Mouse (Mus musculus): ENCODE measurements around the gene Ppil1.
"Not testable (repeated sequence)": the region's sequence is repeated elsewhere in the genome, so short reads cannot be mapped to it uniquely, and the experiment has no call there.

Ppil1 gene

DNA sequence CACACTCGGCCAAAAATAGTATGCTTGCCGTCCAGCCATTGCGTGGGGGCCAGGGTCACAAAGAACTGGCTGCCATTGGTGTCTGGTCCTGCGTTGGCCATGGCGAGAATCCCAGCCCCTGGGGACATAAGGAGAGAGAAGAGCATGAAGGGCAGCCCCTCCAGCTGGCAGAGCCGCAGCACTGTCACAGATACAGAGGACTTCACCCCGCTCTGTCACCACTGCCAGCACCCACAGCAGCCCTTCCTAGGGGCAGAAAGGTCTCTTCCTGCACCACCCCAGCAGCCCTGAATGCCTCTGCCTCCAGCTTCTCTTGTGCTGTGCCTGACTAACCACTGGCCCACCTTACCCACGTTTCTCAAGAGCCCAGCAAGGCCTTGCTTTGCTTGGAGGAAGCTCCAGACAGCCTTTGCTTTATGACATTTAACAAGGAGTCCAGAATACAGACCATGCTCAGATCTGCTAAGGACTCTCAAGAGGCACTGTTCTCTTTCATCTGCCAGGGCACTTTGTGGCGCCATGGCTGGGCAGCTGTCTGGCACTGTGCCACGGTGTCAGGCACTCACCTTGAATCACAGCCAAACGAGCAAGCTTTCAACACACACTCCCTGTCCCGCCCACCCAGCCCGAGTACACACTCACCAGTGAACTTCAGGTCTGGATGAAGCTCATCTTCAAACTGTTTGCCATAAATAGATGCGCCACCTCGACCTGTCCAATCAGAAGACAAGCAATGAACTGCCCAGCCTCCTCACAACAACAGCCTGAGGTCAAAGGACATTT lies 12.2 kb downstream of the Ppil1 start:
- DNase-seq (ENCODE audit: low spot score in 2 of 2): no peak

DNA sequence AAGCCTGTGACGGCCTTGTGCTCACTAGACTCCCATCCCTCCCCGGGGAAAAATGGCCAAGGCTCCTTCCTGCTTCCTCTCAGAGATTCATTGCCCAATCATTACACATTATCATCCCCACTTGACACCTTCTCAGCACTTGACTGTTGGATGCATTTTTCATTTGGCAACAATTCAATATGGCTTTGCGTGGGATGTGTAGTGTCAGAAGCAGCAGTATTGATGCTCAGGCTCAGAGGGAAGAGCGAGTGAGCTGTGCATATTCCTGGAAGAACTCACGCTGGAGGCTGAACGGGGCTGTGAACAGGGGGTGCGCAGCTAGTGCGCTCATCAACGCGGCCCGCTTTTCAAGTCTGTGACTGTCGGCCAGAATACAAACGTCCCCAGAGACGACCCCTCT lies 13.0 kb downstream of the Ppil1 start:
- not testable (repeated sequence) for DNase-seq (ENCODE audit: low spot score in 2 of 2)

DNA sequence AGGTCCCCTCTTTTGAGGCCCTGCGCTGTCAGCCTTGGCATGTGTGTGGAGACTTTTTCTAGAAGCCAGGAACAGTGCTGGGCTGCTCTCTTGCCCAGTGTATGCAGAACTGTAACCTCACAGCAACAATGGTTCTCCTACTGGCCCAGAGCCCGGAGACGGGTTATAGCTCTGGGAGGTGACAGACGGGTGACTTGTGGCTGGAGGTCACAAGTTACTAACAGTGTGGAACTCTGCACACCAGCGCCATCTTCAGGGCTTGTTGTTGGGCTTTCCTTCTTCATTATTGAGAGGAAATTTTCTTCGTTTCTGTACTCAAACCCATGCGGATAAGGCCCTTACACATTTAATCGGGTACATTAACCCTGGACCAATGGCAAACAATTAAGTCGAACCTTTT lies 14.5 kb downstream of the Ppil1 start:
- DNase-seq (ENCODE audit: low spot score in 2 of 2): no peak

DNA sequence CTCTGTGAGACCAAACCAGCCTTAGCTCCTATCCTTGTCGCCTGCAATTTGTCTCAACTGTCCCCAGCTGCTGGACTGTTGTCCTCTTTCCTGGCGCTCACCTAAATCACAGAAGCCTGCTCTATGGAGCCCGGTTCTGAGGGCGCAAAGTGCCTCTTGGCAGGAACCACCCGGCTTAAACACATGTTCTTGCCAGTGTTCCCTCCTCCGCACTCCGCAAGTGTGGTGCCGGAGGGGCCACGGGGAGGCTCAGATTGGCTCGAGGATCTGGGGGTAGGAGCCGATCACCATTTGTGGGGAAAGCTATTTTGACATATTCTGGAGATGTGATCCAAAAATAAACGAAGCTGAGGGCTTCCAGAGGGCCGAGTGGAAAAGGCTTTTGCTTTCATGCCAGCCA lies 16.1 kb downstream of the Ppil1 start:
- DNase-seq (ENCODE audit: low spot score in 2 of 2): no peak

DNA sequence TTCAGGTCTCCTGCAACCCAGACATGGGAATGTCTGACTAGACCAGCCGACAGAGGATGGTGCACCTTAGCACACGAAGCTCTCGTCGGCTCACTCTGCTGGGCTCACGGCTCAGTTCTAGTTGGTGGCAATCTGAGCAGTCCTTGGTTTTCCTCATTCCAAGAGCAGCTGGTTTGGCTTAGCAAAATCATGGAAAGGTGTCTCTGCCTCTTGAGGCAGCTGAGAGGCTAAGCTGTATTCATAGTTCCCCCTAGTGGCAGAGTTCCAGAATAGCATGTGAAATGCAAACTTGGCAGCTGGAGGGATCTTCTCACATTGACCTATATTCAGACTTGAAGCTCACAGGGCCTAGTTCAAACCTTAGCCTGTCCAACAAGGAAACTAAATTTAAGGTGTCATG lies 17.4 kb downstream of the Ppil1 start:
- no peak for DNase-seq (ENCODE audit: low spot score in 2 of 2)

DNA sequence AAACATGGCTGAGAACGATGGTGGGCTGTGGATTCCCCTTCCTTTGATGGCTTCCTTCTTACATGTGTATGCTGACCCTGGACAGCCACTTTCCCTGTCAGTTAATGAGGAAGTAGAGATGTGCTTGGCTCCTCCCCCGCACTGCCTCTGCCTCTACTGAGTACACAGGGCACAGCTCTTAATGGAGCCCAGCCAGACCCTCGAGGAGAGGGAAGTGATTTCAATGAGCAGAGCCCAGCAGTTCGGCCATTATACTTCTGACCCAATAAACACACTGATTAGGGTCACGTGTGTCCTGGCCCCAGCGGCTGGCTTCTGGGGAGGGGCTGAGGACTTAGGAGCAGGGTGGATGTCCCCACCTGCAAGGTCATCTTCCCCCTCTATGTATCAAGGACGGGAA lies 18.3 kb downstream of the Ppil1 start:
- no peak for DNase-seq (ENCODE audit: low spot score in 2 of 2)

DNA sequence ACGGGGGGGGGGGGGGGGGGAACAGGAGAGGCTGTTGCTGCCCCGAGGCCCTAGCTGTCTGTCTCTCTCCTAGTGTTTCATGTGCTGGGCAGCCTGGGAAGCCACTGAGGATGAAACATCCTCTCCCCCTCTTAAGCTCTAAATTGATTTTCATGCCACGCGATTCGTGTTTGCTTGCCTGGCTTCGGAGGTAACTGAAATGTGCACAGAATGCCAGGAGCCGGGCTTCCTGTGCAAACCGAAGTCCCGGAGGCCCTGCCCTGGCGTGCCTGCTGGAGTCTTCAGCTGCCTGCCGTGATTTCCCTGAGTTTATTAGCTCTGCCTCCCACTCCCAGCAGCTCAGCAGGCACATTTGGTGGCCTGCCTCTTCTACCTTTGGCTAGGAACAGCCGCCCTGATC lies 19.1 kb downstream of the Ppil1 start:
- DNase-seq (ENCODE audit: low spot score in 2 of 2): no peak

DNA sequence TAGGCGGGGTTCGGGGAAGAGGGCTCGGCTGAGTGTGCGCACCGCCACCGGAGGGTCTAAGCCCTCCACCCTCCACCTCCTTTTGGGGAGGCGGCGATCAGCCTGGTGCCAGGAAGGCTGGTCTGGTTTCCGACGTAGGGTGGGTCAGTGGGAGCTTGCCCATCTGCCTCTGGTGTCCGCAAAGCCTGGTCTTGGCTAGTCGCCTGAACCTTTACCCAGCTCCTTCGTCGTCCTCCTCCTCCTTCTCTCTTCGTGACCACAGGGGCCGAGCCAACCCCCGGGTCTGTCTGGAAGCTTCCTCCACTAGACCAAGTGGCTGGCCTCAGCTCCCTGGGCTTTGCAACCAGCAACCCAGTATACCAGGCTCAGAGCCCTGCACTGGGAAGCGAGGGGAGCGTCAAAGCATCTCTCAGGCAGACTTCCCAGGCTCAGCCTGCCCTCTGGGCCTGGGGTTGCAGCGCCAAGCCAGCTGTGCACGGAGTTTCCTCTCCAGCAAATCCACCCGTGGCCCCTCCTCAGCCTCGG lies 25.5 kb downstream of the Ppil1 start:
- no peak for DNase-seq (ENCODE audit: low spot score in 2 of 2)

DNA sequence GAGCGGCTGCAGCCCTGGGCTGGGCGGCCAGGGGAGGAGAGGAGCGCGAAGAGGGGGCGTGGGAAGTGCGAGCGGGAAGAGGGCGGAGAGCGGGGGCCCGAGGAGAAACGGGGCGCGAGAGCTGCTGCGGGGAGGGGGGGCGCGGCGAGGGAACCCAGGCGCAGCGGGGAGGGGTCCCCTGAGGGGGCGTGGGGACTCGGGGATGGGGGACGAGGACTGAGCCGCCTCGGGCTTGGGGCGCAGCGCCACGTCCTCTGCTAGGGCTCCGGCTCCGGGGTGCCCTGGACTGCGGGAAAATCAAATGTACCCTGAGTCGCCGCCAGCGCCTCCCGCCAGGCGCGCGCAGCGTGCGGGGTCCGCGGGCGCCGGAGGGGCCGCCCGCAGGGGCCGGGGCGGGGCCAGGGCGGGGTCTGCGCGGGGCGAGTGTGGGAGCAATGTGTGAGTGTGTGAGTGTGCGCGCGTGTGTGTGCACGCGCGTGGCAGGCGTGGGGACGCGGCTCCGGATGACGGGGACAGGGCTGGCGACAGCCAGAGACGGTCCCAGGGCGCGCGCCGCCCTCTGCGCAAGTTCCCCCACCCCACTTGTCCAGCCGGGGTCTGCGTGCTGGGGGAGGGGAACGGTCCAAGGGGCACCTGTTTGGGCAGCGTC lies 26.1 kb downstream of the Ppil1 start, which contains the start of gene Cpne5:
Gene Cpne5, minus strand, starts transcription at position 396 of the 649 bp plus-strand sequence.
- DNase-seq (ENCODE audit: low spot score in 2 of 2): no peak

DNA sequence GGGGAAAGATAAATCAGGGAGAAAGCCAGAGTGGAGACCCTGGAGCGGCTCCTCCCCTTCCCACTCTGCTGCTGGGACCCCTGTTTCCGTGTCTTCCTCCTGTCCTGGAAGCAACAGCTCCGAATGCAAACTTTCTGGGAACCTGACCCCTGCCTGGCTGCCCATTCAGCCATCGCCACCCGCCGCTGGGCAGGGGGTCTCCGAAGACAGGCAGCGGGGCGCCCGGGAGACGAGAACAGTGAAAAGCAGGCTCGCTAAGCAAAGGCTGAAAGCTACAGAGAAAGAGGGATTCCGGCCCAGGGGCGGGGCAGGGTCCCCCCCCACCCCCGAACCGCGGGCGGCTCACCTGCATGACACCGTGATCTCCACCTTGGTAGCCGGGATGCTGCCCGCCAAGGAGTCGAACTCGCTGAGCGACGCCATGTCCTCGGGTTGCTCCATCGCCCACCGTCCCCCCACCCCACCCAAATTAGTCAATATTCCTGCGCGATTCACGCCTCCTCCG lies 26.7 kb downstream of the Ppil1 start:
- no peak for DNase-seq (ENCODE audit: low spot score in 2 of 2)

DNA sequence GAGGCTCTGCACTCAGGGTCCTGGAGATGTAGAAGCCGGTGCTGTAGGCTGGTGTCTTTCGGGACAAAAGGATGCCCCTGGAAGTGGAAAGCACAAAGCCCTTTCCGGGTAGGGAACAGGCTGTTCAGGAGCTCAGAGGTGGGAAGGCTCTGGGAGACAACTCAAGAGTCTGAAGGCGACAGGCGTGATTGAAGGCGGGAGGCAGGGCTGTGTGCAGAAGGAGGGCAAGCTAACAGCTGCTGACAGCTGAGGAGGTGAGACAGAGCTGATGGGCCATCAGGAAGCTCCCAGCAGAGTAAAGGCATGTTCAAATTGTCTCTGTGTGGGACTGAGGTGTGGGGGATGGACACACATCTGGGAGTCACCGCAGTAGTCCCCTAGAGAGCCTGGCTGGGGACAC lies 27.9 kb downstream of the Ppil1 start:
- no peak for DNase-seq (ENCODE audit: low spot score in 2 of 2)

DNA sequence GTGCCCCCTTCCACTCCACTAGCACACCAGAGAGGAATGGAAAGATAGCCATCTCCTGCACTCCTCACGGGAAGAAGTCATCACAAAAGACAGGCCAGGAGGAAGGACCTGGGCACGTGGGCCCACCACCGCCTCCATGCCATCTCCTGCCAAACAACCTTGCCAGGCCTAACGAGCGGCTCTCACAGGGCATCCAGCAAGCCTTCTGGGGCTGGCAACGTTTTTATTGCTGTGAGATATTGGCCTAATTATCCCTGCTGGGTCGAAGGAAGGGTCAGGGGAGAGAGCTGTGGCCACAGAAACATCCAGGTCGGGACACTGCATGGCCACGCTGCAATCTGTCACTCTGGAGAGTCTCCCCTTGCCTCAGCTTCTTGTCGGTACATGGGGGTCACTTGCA lies 32.9 kb downstream of the Ppil1 start:
- DNase-seq (ENCODE audit: low spot score in 2 of 2): no peak

DNA sequence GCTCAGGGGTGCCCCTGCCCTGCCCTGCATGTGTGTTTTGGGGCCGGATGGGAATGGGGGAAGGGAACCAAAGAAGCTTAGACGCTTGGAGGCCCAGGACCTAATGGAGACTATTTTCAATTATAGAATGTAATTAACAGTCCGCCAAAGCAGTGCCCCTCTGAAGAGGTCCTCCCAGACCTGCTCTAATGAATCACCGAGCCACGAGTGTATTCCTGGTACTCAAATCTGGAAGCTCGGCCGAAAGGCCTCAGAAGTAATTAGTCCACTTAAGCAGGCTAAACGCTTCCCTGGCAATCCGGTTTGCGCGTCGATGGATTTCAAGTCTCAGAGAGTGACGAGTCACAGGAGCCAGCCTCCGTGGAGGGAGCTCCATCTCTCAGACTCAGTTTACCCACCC lies 43.4 kb downstream of the Ppil1 start:
- no peak for DNase-seq (ENCODE audit: low spot score in 2 of 2)

DNA sequence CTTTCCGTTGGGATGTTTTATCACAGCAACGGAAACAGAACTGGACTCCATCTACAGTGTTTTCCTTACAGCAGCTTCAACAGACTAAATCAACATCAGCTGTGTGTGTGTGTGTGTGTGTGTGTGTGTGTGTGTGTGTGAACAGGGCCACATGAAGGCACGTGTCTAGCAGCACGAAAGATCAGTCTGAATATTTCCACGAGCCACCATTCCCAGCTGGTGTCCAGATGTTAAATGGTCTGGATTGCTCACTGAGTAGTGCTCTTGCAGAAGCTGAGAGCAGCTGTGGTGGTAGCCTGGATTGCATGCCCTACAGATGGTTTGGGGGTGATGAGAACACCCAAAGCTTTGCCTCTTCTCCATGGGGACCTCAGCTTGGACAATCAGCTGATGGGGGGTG lies 46.0 kb downstream of the Ppil1 start:
- no peak for DNase-seq (ENCODE audit: low spot score in 2 of 2)

DNA sequence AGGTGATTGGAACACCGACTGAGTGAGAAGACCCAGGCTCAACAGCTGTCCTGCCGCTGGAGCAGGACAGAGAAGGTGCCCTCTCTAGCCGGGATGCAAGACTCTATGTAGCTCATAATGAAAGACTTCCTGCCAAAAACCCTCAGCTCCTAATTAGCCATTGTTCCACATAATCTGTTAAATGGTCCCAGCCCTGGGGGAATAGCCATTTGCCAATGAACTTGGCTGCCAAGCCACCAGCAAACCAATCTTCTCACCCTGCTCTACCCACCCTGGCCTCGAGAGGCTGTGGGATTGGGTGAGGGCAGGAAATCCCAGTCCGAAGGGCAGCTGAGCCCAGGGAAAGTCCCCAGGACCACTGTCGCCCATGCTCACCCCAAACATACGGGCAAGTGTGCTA lies 47.9 kb downstream of the Ppil1 start:
- DNase-seq (ENCODE audit: low spot score in 2 of 2): no peak

DNA sequence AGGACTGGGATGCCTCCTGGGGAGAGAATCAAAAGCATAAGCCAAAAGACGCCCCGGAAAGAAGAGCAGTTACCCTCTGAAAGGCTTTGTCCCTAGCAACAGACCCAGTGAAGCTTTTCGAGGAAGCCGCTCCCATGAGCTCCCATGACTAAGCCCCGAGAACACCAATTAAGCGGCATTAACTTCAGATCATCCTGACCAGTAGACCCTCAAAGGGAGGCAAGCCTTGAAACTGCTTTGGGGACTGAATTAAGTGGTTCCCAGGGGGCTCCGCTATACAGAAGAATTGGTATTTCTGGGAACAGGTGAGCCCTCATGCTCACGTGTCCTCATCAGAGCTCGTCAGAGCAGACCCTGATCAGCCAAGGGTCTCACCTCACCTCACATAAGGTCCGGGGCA lies 49.3 kb downstream of the Ppil1 start:
- DNase-seq (ENCODE audit: low spot score in 2 of 2): no peak

DNA sequence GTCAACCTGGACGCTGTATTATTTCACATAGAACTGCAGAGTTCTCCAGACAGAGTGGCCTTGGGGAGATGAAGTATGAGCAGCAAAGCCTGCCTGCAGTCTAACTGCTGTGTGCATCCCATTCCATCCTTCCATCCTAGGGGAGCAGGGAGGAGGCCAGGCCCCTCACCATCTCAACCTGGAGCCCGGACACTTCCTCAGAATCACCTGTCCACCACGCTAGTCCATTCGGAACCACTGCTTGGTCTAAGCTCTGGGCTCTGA lies 49.9 kb downstream of the Ppil1 start:
- DNase-seq (ENCODE audit: low spot score in 2 of 2): no peak

DNA sequence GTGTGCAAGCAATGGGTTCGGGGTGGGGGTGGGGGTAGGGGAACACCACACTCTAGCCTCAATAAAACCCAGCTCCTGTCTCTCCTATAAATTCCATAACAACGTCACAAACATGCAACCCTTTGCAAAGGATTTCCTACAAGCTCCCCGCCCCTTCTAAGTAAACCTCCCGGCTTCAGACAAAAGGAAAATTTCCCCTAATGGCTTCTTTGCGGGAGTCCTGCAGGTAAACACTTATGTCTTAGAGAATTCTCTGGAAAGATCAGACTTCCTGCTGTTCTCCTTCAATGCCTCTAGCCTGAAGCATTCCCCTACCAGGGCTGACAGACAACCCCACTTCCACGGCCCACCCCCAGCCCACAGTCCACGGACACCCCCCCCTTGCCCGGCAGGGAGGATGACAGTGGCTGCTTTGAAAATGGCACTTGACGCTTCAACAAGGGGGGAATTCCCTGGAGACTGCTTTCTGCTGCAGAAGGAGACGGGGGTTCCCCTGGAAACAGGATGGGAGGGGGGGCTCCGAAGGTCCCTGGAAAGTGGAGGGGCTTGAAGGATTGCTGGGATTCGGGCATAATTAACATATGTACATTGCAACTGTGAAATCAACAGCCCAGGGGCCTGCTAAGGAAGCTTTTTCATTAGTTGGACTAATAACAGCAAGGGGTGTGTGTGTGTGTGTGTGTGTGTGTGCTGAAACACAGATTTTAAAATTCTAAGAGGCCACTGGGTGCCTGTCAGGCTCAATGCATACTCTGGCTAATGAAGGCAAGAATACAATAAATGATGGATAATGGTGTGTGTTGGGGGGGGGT lies 50.4 kb downstream of the Ppil1 start:
- no peak for DNase-seq (ENCODE audit: low spot score in 2 of 2)

DNA sequence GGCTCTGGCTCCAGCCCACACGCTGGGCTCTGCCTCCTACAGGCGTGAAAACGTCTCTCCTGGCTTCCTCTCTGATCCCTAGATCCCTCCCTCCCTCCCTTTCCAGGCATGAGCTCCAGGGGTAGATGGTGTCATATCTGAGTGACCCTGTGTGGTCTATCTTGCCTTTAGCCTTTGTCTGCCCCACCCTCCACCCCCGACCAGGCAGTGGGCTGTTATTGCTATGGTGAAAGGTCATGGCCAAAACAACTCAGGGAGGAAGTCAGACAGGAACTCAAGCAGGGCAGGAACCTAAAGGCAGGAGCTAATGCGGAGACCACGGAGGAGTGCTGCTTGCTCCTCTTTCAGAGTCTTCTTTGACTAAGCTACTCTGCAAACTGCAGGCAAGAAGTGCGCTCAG lies 52.1 kb downstream of the Ppil1 start:
- DNase-seq (ENCODE audit: low spot score in 2 of 2): no peak

DNA sequence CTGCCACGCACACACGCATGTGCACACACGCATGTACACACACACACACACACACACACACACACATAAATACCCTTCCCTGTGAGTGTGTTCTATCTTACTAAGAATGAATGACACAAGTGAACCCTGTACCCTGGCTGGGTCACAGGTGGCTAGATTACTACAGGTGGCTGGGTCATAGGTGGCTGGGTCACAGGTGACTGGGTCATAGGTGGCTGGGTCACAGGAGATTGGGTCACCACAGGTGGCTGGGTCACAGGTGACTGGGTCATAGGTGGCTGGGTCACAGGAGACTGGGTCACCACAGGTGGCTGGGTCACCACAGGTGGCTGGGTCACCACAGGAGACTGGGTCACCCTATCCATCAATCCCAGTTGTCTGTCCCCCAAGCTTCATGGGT lies 53.9 kb downstream of the Ppil1 start:
- DNase-seq (ENCODE audit: low spot score in 2 of 2): no peak

DNA sequence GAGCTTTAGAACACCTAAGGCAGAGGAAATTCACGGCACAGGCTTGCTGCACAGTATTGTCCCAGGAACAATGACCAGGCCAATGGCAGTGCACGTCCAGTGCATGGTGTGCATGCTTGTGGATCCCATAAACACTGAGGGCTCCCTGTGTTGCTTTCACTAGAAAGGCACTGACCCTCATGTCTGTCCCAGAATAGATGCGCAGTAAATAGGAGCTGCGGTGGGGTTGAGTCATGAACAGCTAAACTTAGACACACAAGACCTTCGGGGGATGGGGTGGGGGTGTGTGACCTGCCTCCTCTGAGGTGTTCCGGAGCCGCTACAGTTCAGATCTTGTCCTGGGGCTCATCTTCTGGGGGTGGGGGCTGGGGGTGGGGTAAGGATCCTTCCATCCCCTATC lies 57.9 kb downstream of the Ppil1 start:
- no peak for DNase-seq (ENCODE audit: low spot score in 2 of 2)

DNA sequence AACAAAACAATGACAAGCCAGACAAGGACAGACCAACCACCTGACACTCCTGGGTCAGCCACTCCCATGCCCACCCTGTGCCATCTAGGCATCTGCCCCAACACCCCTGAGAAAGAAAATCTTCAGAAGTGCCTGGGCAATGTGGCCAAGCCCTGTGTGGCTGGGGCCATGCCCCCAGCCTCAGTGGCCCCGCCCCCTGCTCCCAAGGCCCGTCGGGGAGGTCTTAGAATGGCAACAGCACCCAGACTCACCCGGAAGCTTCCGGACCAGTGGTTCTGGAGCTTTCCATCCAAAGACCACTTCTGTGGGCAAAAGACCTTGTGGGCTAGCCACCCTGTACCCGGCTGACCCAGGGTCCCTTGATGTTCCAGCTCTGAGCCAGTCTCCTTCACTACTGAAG lies 61.4 kb downstream of the Ppil1 start:
- no peak for DNase-seq (ENCODE audit: low spot score in 2 of 2)

Data from frontal cortex, postnatal 25 days (tissue).